Mouse (Mus musculus) cortical plate, adult 2 months (tissue): Measurements from ENCODE around the gene Plagl2.

Experiments used
- CTCF ChIP-seq: fragments of 200-500 bp; IDR thresholded peaks from 2 replicates; pipeline ENCODE4 v1.5.1; 2011; ENCODE audit warnings: mild to moderate bottlenecking, control low read depth, low read length; ENCODE audit not compliant: insufficient read depth; ENCODE audit errors: extremely low read depth
- POLR2A ChIP-seq: fragments of 200-500 bp; IDR thresholded peaks from 2 replicates; pipeline ENCODE4 v1.6.1; 2011; ENCODE audit warnings: mild to moderate bottlenecking, low read length, control low read depth; ENCODE audit not compliant: insufficient read depth; ENCODE audit errors: extremely low read depth

GRCm38 (mm10) chr2:153186176-153186591 lies 55.0 kb downstream of the Plagl2 start:
- TF ChIP-seq CTCF (no peak), POLR2A (no peak)
